Mouse (Mus musculus): Measurements from ENCODE around the gene Klhl21. TPM values are rescaled to one million over a fixed set of nuclear protein-coding genes. Genes with fewer than 3 reads are reported as not detected.

Klhl21 gene
- polyA plus RNA-seq, 1 experiment from 2014 or later: 2.6 TPM

DNA sequence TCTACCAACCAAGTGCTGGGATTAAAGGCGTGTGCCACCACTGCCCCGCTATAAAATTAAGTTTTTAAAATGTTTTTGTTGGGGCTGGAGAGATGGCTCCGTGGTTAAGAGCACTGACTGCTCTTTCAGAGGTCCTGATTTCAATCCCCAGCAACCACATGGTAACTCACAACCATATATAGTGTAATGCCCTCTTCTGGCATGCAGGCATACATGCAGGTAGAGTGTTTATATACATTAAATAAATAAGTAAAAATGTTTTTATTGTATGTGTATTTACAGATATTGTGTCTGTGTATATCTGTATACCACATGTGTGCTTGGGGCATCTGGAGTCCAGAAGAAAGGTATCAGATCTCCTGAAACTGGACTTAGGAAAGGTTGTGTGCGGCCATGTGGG lies 7.3 kb upstream of the Klhl21 start:
- Histone ChIP-seq H3K4me1 (ENCODE audit: control insufficient read depth, insufficient read depth, low read length) (peaks cover 5% of the 10 kb centered on the region; the same call in 1 of the 2 replicates), H3K4me2 (no peak overlapping the region), H3K27ac (ENCODE audit: low read depth, low read length) (no peak overlapping the region), H3K27me3 (ENCODE audit: control insufficient read depth, insufficient read depth, low read length) (no peaks in the 10 kb centered on the region), H3K9ac (ENCODE audit: low read length) (no peak overlapping the region), H3K36me3 (ENCODE audit: control insufficient read depth, insufficient read depth, low read length) (no peaks in the 10 kb centered on the region), H3K9me3 (ENCODE audit: control insufficient read depth, low read length) (no peaks in the 10 kb centered on the region), H3K4me3 (ENCODE audit: low read depth, low read length) (no peak overlapping the region)
- DNase-seq (ENCODE audit: low spot score, missing footprints) (peak; percentile 49), ATAC-seq (ENCODE audit: low FRiP score) (no peak)
- WGBS: 62% methylated on average over 4 of the region's 4 CpGs

DNA sequence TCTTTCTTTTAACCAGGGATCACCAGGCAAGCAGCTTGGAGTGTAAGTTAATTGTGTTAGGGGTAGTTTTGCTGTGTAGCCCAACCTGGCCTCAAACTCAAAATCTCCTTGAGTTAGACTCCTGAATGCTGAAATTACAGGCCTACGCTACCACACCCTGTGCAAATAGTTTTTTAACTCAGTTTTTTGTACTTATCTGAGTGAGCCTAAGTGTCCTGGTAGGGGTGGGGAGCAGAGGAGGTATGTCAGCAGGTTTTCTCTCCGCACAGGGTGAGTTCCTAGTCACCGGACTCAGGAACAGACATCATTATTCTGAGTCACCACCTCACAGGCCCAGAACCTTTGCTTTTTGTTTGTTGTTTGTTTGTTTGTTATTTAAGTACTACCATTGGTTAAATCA lies 6.5 kb upstream of the Klhl21 start:
- DNase-seq (ENCODE audit: low spot score, missing footprints) (peak; percentile 81), ATAC-seq (ENCODE audit: low FRiP score) (no peak)
- Histone ChIP-seq H3K4me2 (no peak overlapping the region), H3K36me3 (ENCODE audit: control insufficient read depth, insufficient read depth, low read length) (no peaks in the 10 kb centered on the region), H3K4me1 (ENCODE audit: control insufficient read depth, insufficient read depth, low read length) (peaks cover 4% of the 10 kb centered on the region; the same call in 1 of the 2 replicates), H3K27ac (ENCODE audit: low read depth, low read length) (no peak overlapping the region), H3K9ac (ENCODE audit: low read length) (no peak overlapping the region), H3K4me3 (ENCODE audit: low read depth, low read length) (no peak overlapping the region), H3K9me3 (ENCODE audit: control insufficient read depth, low read length) (no peaks in the 10 kb centered on the region), H3K27me3 (ENCODE audit: control insufficient read depth, insufficient read depth, low read length) (peaks cover 2% of the 10 kb centered on the region; the same call in 1 of the 2 replicates)
- 93% methylated on average over 3 of the region's 3 CpGs for WGBS

DNA sequence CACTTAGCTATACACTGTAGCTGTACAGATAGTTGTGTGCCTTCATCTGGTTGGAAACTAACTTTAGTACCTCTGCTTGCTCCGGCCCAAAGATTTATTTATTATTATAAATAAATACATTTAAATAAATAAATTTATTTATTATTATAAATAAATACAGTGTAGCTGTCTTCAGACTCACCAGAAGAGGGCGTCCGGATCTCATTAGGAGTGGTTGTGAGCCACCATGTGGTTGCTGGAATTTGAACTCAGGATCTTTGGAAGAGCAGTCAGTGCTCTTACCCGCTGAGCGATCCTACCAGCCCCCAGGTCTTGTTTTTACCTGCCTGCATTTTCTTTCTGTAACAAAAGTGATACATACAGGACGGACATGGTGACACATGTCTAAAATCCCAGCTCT lies 2.5 kb upstream of the Klhl21 start:
- 77% methylated on average over 6 of the region's 6 CpGs for WGBS
- H3K9me3 ChIP-seq (ENCODE audit: control insufficient read depth, low read length): no peaks in the 10 kb centered on the region
- no peak overlapping the region for H3K9ac ChIP-seq (ENCODE audit: low read length)
- DNase-seq (ENCODE audit: low spot score, missing footprints): peak; percentile 61
- H3K4me1 ChIP-seq (ENCODE audit: control insufficient read depth, insufficient read depth, low read length): peaks cover 26% of the 10 kb centered on the region
- no peak for ATAC-seq (ENCODE audit: low FRiP score)
- H3K27ac ChIP-seq (ENCODE audit: low read depth, low read length): no peak overlapping the region
- H3K4me2 ChIP-seq: no peak overlapping the region
- peaks cover 19% of the 10 kb centered on the region for H3K27me3 ChIP-seq (ENCODE audit: control insufficient read depth, insufficient read depth, low read length)
- H3K4me3 ChIP-seq (ENCODE audit: low read depth, low read length): no peak overlapping the region
- H3K36me3 ChIP-seq (ENCODE audit: control insufficient read depth, insufficient read depth, low read length): no peaks in the 10 kb centered on the region

DNA sequence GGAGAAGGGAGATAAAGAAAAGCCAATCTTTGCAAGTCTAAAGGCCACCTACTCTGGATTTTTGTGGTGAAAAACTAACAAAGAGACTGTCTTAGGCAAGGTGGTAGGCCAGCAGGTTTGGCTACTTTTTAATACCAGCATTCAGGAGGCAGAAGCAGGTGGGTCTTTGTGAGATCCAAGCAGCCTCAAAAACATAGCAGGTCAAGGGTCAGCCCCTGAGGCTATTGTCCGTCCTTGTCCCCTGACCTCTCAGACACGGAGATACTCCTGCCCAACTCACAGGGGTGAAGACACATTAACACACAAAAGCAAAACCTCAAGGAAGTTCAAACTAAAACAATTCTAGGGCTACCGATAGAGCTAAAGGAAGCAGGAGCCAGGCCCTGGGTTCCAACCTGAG lies 1.8 kb upstream of the Klhl21 start:
- 14% methylated on average over 3 of the region's 3 CpGs for WGBS
- H3K36me3 ChIP-seq (ENCODE audit: control insufficient read depth, insufficient read depth, low read length): no peaks in the 10 kb centered on the region
- no peaks in the 10 kb centered on the region for H3K9me3 ChIP-seq (ENCODE audit: control insufficient read depth, low read length)
- ATAC-seq (ENCODE audit: low FRiP score): no peak
- no peak overlapping the region for H3K4me2 ChIP-seq
- H3K27me3 ChIP-seq (ENCODE audit: control insufficient read depth, insufficient read depth, low read length): peaks cover 19% of the 10 kb centered on the region
- peaks cover 26% of the 10 kb centered on the region for H3K4me1 ChIP-seq (ENCODE audit: control insufficient read depth, insufficient read depth, low read length)
- DNase-seq (ENCODE audit: low spot score, missing footprints): peak; percentile 73
- no peak overlapping the region for H3K27ac ChIP-seq (ENCODE audit: low read depth, low read length)
- H3K4me3 ChIP-seq (ENCODE audit: low read depth, low read length): no peak overlapping the region
- no peak overlapping the region for H3K9ac ChIP-seq (ENCODE audit: low read length)

DNA sequence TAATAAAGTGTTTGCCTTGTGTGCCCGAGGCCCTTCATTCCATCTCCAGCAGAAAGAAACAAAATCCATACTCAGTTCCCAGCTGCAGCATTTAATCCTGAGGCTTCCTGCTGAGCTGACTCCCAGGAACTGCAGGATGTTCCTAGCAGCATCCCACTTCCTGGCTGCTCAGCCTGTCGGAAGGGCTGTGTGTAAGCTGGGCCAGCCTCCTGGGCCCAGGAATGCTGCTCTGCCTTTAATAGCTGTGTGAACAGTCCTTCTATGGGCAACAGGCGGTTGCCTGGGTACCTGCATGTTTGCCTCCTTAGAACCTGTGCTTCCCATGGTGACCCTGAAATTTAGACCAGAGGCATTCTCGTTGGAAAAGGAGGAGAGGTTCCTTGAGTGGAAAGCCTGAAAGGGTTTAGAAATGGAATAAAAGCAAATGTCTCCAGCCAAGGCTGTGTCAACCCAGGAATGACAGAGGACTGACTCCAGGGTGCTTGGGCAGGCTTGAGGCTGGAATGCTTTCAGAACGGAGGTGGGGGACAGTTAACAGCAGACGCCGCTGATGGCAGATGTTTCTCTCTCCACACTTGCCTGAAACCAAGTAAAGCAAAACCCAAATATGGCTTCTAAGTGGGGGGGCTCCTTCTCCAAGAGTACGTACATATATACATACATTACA lies 989 bp upstream of the Klhl21 start:
- Histone ChIP-seq H3K4me2 (peak overlapping the region; percentile 98), H3K27me3 (ENCODE audit: control insufficient read depth, insufficient read depth, low read length) (peaks cover 19% of the 10 kb centered on the region), H3K36me3 (ENCODE audit: control insufficient read depth, insufficient read depth, low read length) (no peaks in the 10 kb centered on the region), H3K9me3 (ENCODE audit: control insufficient read depth, low read length) (no peaks in the 10 kb centered on the region), H3K9ac (ENCODE audit: low read length) (no peak overlapping the region), H3K4me3 (ENCODE audit: low read depth, low read length) (peak overlapping the region; percentile 72; the same call in 1 of the 2 replicates), H3K4me1 (ENCODE audit: control insufficient read depth, insufficient read depth, low read length) (peaks cover 26% of the 10 kb centered on the region), H3K27ac (ENCODE audit: low read depth, low read length) (no peak overlapping the region)
- 7% methylated on average over 8 of the region's 8 CpGs for WGBS
- ATAC-seq (ENCODE audit: low FRiP score): no peak
- peak; percentile 84 for DNase-seq (ENCODE audit: low spot score, missing footprints)

DNA sequence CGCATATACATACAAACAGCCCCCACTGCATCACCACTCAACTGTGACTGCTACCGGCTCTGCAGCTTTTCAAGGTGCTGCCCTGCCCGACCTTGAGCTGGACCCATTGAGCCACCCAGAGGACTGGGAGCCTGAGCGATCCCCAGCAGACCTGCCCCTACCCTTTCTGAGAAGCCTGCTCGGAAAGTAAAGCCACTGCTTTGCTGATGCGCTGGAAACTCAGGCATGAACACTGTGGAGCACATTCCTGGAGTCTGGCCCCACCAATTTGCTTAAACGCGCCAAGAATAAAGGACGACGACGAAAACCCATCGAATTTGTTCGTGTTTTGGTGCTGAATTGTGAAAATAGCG lies 479 bp upstream of the Klhl21 start:
- Histone ChIP-seq H3K4me1 (ENCODE audit: control insufficient read depth, insufficient read depth, low read length) (peaks cover 26% of the 10 kb centered on the region), H3K4me3 (ENCODE audit: low read depth, low read length) (peak overlapping the region; percentile 72), H3K9ac (ENCODE audit: low read length) (peak overlapping the region; percentile 66), H3K27me3 (ENCODE audit: control insufficient read depth, insufficient read depth, low read length) (peaks cover 19% of the 10 kb centered on the region), H3K4me2 (peak overlapping the region; percentile 98), H3K9me3 (ENCODE audit: control insufficient read depth, low read length) (no peaks in the 10 kb centered on the region), H3K36me3 (ENCODE audit: control insufficient read depth, insufficient read depth, low read length) (no peaks in the 10 kb centered on the region), H3K27ac (ENCODE audit: low read depth, low read length) (no peak overlapping the region)
- 1% methylated on average over 14 of the region's 14 CpGs for WGBS
- ATAC-seq (ENCODE audit: low FRiP score) (no peak), DNase-seq (ENCODE audit: low spot score, missing footprints) (no peak)

DNA sequence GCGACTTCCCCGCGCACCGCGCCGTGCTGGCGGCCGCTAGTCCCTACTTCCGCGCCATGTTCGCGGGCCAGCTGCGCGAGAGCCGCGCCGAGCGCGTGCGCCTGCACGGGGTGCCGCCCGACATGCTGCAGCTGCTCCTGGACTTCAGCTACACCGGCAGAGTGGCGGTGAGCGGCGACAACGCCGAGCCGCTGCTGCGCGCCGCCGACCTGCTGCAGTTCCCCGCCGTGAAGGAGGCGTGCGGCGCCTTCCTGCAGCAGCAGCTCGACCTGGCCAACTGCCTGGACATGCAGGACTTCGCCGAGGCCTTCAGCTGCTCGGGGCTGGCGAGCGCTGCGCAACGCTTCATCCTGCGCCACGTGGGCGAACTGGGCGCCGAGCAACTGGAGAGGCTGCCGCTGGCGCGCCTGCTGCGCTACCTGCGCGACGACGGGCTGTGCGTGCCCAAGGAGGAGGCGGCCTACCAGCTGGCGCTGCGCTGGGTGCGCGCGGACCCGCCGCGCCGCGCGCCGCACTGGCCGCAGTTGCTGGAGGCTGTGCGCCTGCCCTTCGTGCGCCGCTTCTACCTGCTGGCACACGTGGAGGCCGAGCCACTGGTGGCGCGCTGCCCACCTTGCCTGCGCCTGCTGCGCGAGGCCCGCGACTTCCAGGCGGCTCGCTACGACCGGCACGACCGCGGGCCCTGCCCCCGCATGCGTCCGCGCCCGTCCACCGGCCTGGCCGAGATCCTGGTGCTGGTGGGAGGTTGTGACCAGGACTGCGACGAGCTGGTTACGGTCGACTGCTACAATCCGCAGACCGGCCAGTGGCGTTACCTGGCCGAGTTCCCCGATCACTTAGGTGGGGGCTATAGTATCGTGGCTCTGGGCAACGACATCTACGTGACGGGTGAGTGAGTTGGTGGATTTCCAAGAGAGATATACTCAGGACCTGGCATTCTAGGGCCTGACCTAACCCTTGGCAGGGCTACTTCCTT lies 761 bp downstream of the Klhl21 start:
- H3K9ac ChIP-seq (ENCODE audit: low read length): peak overlapping the region; percentile 66
- ATAC-seq (ENCODE audit: low FRiP score) (peak; percentile 42), DNase-seq (ENCODE audit: low spot score, missing footprints) (peak; percentile 94)
- H3K27me3 ChIP-seq (ENCODE audit: control insufficient read depth, insufficient read depth, low read length): peaks cover 19% of the 10 kb centered on the region
- H3K9me3 ChIP-seq (ENCODE audit: control insufficient read depth, low read length): no peaks in the 10 kb centered on the region
- H3K4me1 ChIP-seq (ENCODE audit: control insufficient read depth, insufficient read depth, low read length): peaks cover 26% of the 10 kb centered on the region
- H3K4me3 ChIP-seq (ENCODE audit: low read depth, low read length): peak overlapping the region; percentile 72
- no peak overlapping the region for H3K27ac ChIP-seq (ENCODE audit: low read depth, low read length)
- H3K36me3 ChIP-seq (ENCODE audit: control insufficient read depth, insufficient read depth, low read length): no peaks in the 10 kb centered on the region
- WGBS: under 1% methylated on average over 109 of the region's 115 CpGs
- H3K4me2 ChIP-seq: peak overlapping the region; percentile 98

DNA sequence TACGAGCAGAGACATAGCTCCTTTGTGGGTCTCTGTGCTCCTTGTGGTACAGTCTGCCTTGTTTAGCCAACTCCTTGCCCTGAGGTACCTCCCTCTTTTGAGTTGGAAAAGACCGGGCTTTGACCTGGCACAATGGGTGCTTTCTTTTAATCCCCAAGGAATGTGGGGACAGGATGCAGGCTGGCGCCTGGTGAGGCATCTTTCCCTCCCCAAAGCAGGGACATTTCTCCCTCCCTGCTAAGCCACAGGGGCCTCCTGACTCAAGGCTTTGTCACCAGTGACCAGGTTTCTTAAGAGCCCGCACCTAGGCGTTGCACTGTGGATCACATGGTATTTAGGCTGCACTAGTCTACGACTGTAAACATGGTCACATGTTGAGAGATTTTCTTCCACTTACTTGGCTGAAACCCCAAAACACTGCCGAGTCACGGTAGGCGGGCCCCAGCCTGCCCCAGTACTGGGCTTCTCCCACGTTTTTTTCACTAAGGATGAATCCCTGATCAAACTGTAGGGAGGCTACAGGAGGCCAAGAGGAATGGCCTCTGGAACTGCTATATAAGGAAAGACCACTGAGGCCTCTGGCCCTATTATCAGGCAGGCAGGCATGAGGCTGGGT lies 1.6 kb downstream of the Klhl21 start:
- H3K27ac ChIP-seq (ENCODE audit: low read depth, low read length): no peak overlapping the region
- peak overlapping the region; percentile 98 for H3K4me2 ChIP-seq
- H3K36me3 ChIP-seq (ENCODE audit: control insufficient read depth, insufficient read depth, low read length): no peaks in the 10 kb centered on the region; the same call in 1 of the 2 replicates
- peaks cover 26% of the 10 kb centered on the region for H3K4me1 ChIP-seq (ENCODE audit: control insufficient read depth, insufficient read depth, low read length)
- H3K27me3 ChIP-seq (ENCODE audit: control insufficient read depth, insufficient read depth, low read length): peaks cover 19% of the 10 kb centered on the region
- H3K9ac ChIP-seq (ENCODE audit: low read length): peak overlapping the region; percentile 66
- peak; percentile 91 for DNase-seq (ENCODE audit: low spot score, missing footprints)
- peak overlapping the region; percentile 72 for H3K4me3 ChIP-seq (ENCODE audit: low read depth, low read length)
- 0 out of 2 replicates have a peak, but pooled peaks have one; percentile 3 for ATAC-seq (ENCODE audit: low FRiP score)
- no peaks in the 10 kb centered on the region for H3K9me3 ChIP-seq (ENCODE audit: control insufficient read depth, low read length)
- WGBS: 2% methylated on average over 10 of the region's 10 CpGs
